Mouse (Mus musculus) liver, embryonic 14.5 days (tissue): ENCODE measurements around the gene Dusp7. TPM values are rescaled to one million over a fixed set of nuclear protein-coding genes. Genes with fewer than 3 reads are reported as not detected.

Experiments used
- ATAC-seq: fragments of 200-750 bp; cut with Nextera tagmentation; 2 replicates; pipeline ENCODE4 v1.8.0; 2017; ENCODE audit warnings: moderate number of reproducible peaks, mild to moderate bottlenecking, moderate library complexity; ENCODE audit not compliant: insufficient read depth
- DNase-seq, 3 experiments: peaks; one replicate each; pipeline ENCODE4 v3.0.0-alpha.2; 2012 to 2013; ENCODE audit warnings: low read depth in 3 of 3, low spot score in 3 of 3
- H3K27ac ChIP-seq: fragments of 300-500 bp; sonication (generic); 2 replicates; pipeline ENCODE4 v1.5.1; 2014; ENCODE audit warnings: moderate library complexity, mild to moderate bottlenecking, control low read depth, inconsistent platforms
- H3K27me3 ChIP-seq: fragments of 300-500 bp; sonication (generic); 2 replicates; pipeline ENCODE4 v1.6.1; 2014; ENCODE audit warnings: mild to moderate bottlenecking, low read length, moderate library complexity; ENCODE audit not compliant: control insufficient read depth, insufficient read depth
- H3K36me3 ChIP-seq: fragments of 300-500 bp; sonication (generic); replicated peaks from 2 replicates; pipeline ENCODE4 v1.6.1; 2014; ENCODE audit warnings: low read depth; ENCODE audit not compliant: control insufficient read depth, insufficient read depth
- H3K4me1 ChIP-seq, 2 experiments: fragments of 200-500 bp in 1 of 2; fragments of 300-500 bp in 1 of 2; sonication (generic) in 1 of 2; replicated peaks; 2 replicates each; pipeline ENCODE4 v1.6.1; 2012 to 2014; ENCODE audit warnings: antibody characterized with exemption in 1 of 2, inconsistent platforms in 1 of 2, low read length in 1 of 2; ENCODE audit not compliant: control insufficient read depth in 2 of 2, insufficient read depth in 2 of 2
- H3K4me2 ChIP-seq: fragments of 300-500 bp; sonication (generic); 2 replicates; pipeline ENCODE4 v1.6.1; 2014; ENCODE audit warnings: low read depth, mild to moderate bottlenecking, control low read depth, moderate library complexity
- H3K4me3 ChIP-seq, 2 experiments: fragments of 200-500 bp in 1 of 2; fragments of 300-500 bp in 1 of 2; sonication (generic) in 1 of 2; 2 replicates each; pipeline ENCODE4 v1.5.1; 2012 to 2014; ENCODE audit warnings: low read depth in 2 of 2, low read length in 2 of 2, mild to moderate bottlenecking in 2 of 2, control low read depth in 1 of 2, inconsistent platforms in 1 of 2, moderate library complexity in 1 of 2; ENCODE audit not compliant: insufficient read depth in 1 of 2
- H3K9ac ChIP-seq: fragments of 300-500 bp; sonication (generic); replicated peaks from 2 replicates; pipeline ENCODE4 v1.6.1; 2014; ENCODE audit warnings: mild to moderate bottlenecking, control low read depth, moderate library complexity
- H3K9me3 ChIP-seq: fragments of 300-500 bp; sonication (generic); 2 replicates; pipeline ENCODE4 v1.6.1; 2016; ENCODE audit warnings: low read length, mixed read lengths; ENCODE audit not compliant: control insufficient read depth
- CTCF ChIP-seq: IDR thresholded peaks from 2 replicates; pipeline ENCODE4 v1.5.1; 2016; ENCODE audit warnings: antibody characterized with exemption, low read depth, control low read depth
- EP300 ChIP-seq: IDR thresholded peaks from 2 replicates; pipeline ENCODE4 v1.6.1; 2016; ENCODE audit warnings: antibody characterized with exemption, low read depth
- WGBS: fragments of 180-500 bp; shearing (Covaris S2); extraction: QIAGEN DNeasy Blood & Tissue Kit; methylation state at CpG from one replicate; pipeline ENCODE4 v1.1.7; 2014; ENCODE audit not compliant: insufficient replicate concordance; 5-methylcytosine and 5-hydroxymethylcytosine counted together
- polyA plus RNA-seq, 2 experiments: library from polyadenylated mRNA; depleted of rRNA in 1 of 2; stranded (reverse) in 1 of 2; unstranded in 1 of 2; fragments of >200 nt; fragmentation: Nextera tagmentation in 1 of 2; extraction: Ambion mirVana in 1 of 2; gene quantifications; 2 replicates each; pipeline versions ENCODE4 v1.2.1 to v1.2.3; 2012 to 2014

Dusp7 gene
- polyA plus RNA-seq, 2 experiments: 4.4 to 8.2 TPM

GRCm38 (mm10) chr9:106398667-106399311 lies 30.4 kb downstream of the Dusp7 start:
- ATAC-seq: peak; percentile 90
- Histone ChIP-seq H3K4me2 (peak overlapping the region; percentile 71), H3K9me3 (no peaks in the 10 kb centered on the region), H3K27me3 (no peaks in the 10 kb centered on the region), H3K36me3 (no peaks in the 10 kb centered on the region), H3K27ac (peak overlapping the region; percentile 93), H3K4me1 (peaks cover 43 to 59% of the 10 kb centered on the region in 2 experiments), H3K9ac (peak overlapping the region; percentile 48), H3K4me3 (peak overlapping the region in 1 of 2 experiments; percentile 38; a peak in 2 of 4 replicates)
- TF ChIP-seq EP300: peak; percentile 83
- peak; percentile 32 for TF ChIP-seq CTCF
- WGBS: 31% methylated on average over 9 of the region's 9 CpGs
- peak; percentile 71 to 81 (median 71) for DNase-seq

- DNase-seq (no peak), ATAC-seq (no peak)
- TF ChIP-seq EP300 (no peak), CTCF (no peak)
- Histone ChIP-seq H3K4me3 (no peak overlapping the region), H3K9me3 (no peaks in the 10 kb centered on the region), H3K9ac (no peak overlapping the region; the same call in 1 of the 2 replicates), H3K27ac (peak overlapping the region; percentile 93), H3K36me3 (no peaks in the 10 kb centered on the region), H3K27me3 (no peaks in the 10 kb centered on the region), H3K4me1 (peaks cover 43 to 58% of the 10 kb centered on the region in 2 experiments), H3K4me2 (no peak overlapping the region; the same call in 1 of the 2 replicates)
- 81% methylated on average over 3 of the region's 3 CpGs for WGBS
These were observed 31.4 kb downstream of the Dusp7 start for GRCm38 (mm10) chr9:106399808-106400207.

GRCm38 (mm10) chr9:106402149-106402548 lies 33.7 kb downstream of the Dusp7 start:
- Histone ChIP-seq H3K27ac (peak overlapping the region; percentile 25), H3K27me3 (no peaks in the 10 kb centered on the region), H3K36me3 (no peaks in the 10 kb centered on the region), H3K9me3 (no peaks in the 10 kb centered on the region), H3K4me1 (peaks cover 43 to 58% of the 10 kb centered on the region in 2 experiments), H3K4me3 (no peak overlapping the region), H3K4me2 (peak overlapping the region; percentile 31), H3K9ac (peak overlapping the region; percentile 31)
- peak in 1 of 3 experiments; percentile 50 for DNase-seq
- WGBS: 27% methylated on average over 5 of the region's 5 CpGs
- TF ChIP-seq CTCF (no peak), EP300 (0 out of 2 replicates have a peak, but pooled peaks have one; percentile 34)
- peak; percentile 34 for ATAC-seq

GRCm38 (mm10) chr9:106402607-106403375 lies 34.4 kb downstream of the Dusp7 start:
- Histone ChIP-seq H3K9ac (no peak overlapping the region; the same call in 1 of the 2 replicates), H3K4me3 (no peak overlapping the region), H3K27ac (peak overlapping the region; percentile 25; the same call in 1 of the 2 replicates), H3K27me3 (no peaks in the 10 kb centered on the region), H3K4me2 (peak overlapping the region; percentile 31), H3K9me3 (no peaks in the 10 kb centered on the region), H3K36me3 (no peaks in the 10 kb centered on the region), H3K4me1 (peaks cover 40 to 53% of the 10 kb centered on the region in 2 experiments)
- ATAC-seq: no peak
- DNase-seq: no peak
- TF ChIP-seq CTCF: no peak
- TF ChIP-seq EP300: no peak
- WGBS: 70% methylated on average over 16 of the region's 16 CpGs

GRCm38 (mm10) chr9:106405275-106405674 lies 36.8 kb downstream of the Dusp7 start:
- H3K9me3 ChIP-seq: no peaks in the 10 kb centered on the region
- no peaks in the 10 kb centered on the region for H3K36me3 ChIP-seq
- H3K27ac ChIP-seq: no peak overlapping the region
- H3K4me2 ChIP-seq: no peak overlapping the region
- DNase-seq: no peak
- peaks cover 20 to 34% of the 10 kb centered on the region in 2 experiments for H3K4me1 ChIP-seq
- no peak overlapping the region for H3K4me3 ChIP-seq
- no peaks in the 10 kb centered on the region for H3K27me3 ChIP-seq
- WGBS: 43% methylated on average over 6 of the region's 6 CpGs
- no peak overlapping the region for H3K9ac ChIP-seq
- no peak for TF ChIP-seq CTCF
- no peak for TF ChIP-seq EP300
- ATAC-seq: no peak
